Comparison of ENCODE assay signal across 8 mouse cellular contexts in the genomic region with DNA sequence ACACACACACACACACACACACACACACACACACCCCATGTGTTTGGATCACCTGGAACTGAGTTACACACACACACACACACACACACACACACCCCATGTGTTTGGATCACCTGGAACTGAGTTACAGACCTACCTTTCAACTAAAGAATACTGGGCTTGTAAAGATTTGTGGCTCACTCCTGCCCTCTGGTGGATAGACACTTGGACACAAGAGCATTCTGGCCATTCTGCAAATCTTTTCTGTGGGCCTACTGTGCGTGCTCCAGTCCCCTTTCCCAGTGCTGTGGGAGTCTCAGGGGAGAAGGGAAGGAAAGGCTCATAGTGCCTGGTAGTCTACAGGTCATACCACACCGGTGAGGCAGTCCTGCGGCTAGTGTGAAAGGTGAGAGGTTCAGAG. TPM values are rescaled to one million over a fixed set of nuclear protein-coding genes. Genes with fewer than 3 reads are reported as not detected.
DNase-seq lines count a peak whose midpoint lies in the region; ATAC-seq and TF ChIP-seq lines count a peak whose summit lies in the region.

No protein-coding gene starts in this region.

- H3K9ac ChIP-seq in heart, postnatal 0 days (replicated peaks; ENCODE audit: low read depth, low read length): no peak overlapping the region
- H3K9ac ChIP-seq in ES-E14 (ENCODE audit: insufficient read depth, low read depth, low read length, poor library complexity, severe bottlenecking): no peak overlapping the region
- no peak overlapping the region for H3K9ac ChIP-seq in hindbrain, embryonic 13.5 days
- H3K9ac ChIP-seq in midbrain, embryonic 12.5 days (replicated peaks): no peak overlapping the region

- peaks cover 11% of the 10 kb centered on the region; the same call in 1 of the 2 replicates for H3K4me1 ChIP-seq in heart, postnatal 0 days (ENCODE audit: control insufficient read depth, insufficient read depth)
- peaks cover 10% of the 10 kb centered on the region; the same call in 1 of the 2 replicates for H3K4me1 ChIP-seq in heart, embryonic 10.5 days
- H3K4me1 ChIP-seq in ES-E14 (ENCODE audit: control insufficient read depth in 2 of 2, insufficient read depth in 2 of 2, low read length in 2 of 2, poor library complexity in 1 of 2): peaks cover 0 to 5% of the 10 kb centered on the region in 2 experiments; a peak in 2 of 4 replicates
- H3K4me1 ChIP-seq in hindbrain, embryonic 13.5 days (replicated peaks): no peaks in the 10 kb centered on the region
- no peaks in the 10 kb centered on the region for H3K4me1 ChIP-seq in midbrain, embryonic 12.5 days

- peak; percentile 58 for DNase-seq in heart, postnatal 0 days (ENCODE audit: low spot score)
- DNase-seq in heart, embryonic 10.5 days (ENCODE audit: low spot score): no peak
- DNase-seq in ES-E14 (ENCODE audit: low read depth, low spot score): peak; percentile 76
- peak; percentile 53 to 77 for DNase-seq in cerebellum, postnatal 25 days
- DNase-seq in left cerebral cortex, postnatal 36 days (ENCODE audit: low spot score in 2 of 2): peak; percentile 28 to 60
- DNase-seq in testis, postnatal 10 days (ENCODE audit: low spot score): peak; percentile 73

- in situ Hi-C loops in ES-E14 (cut with MboI; ENCODE audit: low sequenced_read_pairs in 2 of 2, unreplicated experiment in 2 of 2): no loop called here

- peak; percentile 66 for TF ChIP-seq CTCF in heart, postnatal 0 days (IDR thresholded peaks at IDR 0.05; ENCODE audit: low read depth)

- intact Hi-C loops in left cerebral cortex, postnatal 36 days (cut with DNase I): no loop called here

- H3K36me3 ChIP-seq in heart, postnatal 0 days (replicated peaks; ENCODE audit: control insufficient read depth, insufficient read depth, low read length): peaks cover 43% of the 10 kb centered on the region
- peaks cover 49% of the 10 kb centered on the region for H3K36me3 ChIP-seq in heart, embryonic 10.5 days
- peaks cover 31% of the 10 kb centered on the region for H3K36me3 ChIP-seq in ES-E14 (ENCODE audit: control insufficient read depth, insufficient read depth, low read length, poor library complexity, severe bottlenecking)
- peaks cover 48% of the 10 kb centered on the region for H3K36me3 ChIP-seq in hindbrain, embryonic 13.5 days
- peaks cover 47% of the 10 kb centered on the region for H3K36me3 ChIP-seq in midbrain, embryonic 12.5 days

- H3K27me3 ChIP-seq in heart, postnatal 0 days (ENCODE audit: control insufficient read depth, insufficient read depth, low read length): no peaks in the 10 kb centered on the region
- no peaks in the 10 kb centered on the region for H3K27me3 ChIP-seq in heart, embryonic 10.5 days (ENCODE audit: insufficient read depth, poor library complexity, severe bottlenecking)
- no peaks in the 10 kb centered on the region for H3K27me3 ChIP-seq in hindbrain, embryonic 13.5 days
- no peaks in the 10 kb centered on the region for H3K27me3 ChIP-seq in midbrain, embryonic 12.5 days

- no peaks in the 10 kb centered on the region for H3K9me3 ChIP-seq in heart, postnatal 0 days (replicated peaks; ENCODE audit: control insufficient read depth, low read length)
- no peaks in the 10 kb centered on the region for H3K9me3 ChIP-seq in heart, embryonic 10.5 days
- H3K9me3 ChIP-seq in ES-E14 (ENCODE audit: control insufficient read depth, insufficient read depth, low read depth, low read length): no peaks in the 10 kb centered on the region
- no peaks in the 10 kb centered on the region for H3K9me3 ChIP-seq in hindbrain, embryonic 13.5 days
- no peaks in the 10 kb centered on the region for H3K9me3 ChIP-seq in midbrain, embryonic 12.5 days

- WGBS in heart, postnatal 0 days: 58% methylated on average over 3 of the region's 3 CpGs
- WGBS in heart, embryonic 10.5 days: 51% methylated on average over 3 of the region's 3 CpGs
- 62% methylated on average over 3 of the region's 3 CpGs for WGBS in hindbrain, embryonic 13.5 days
- WGBS in midbrain, embryonic 12.5 days: 50% methylated on average over 3 of the region's 3 CpGs

- TF ChIP-seq EP300 in heart, postnatal 0 days (IDR thresholded peaks at IDR 0.05; ENCODE audit: low read depth): no peak

- H3K27ac ChIP-seq in heart, postnatal 0 days (ENCODE audit: low read depth): no peak overlapping the region
- no peak overlapping the region for H3K27ac ChIP-seq in heart, embryonic 10.5 days
- H3K27ac ChIP-seq in ES-E14 (ENCODE audit: insufficient read depth, low read depth, low read length, poor library complexity, severe bottlenecking): no peak overlapping the region
- no peak overlapping the region for H3K27ac ChIP-seq in hindbrain, embryonic 13.5 days
- no peak overlapping the region for H3K27ac ChIP-seq in midbrain, embryonic 12.5 days (replicated peaks)

- no peak overlapping the region for H3K4me2 ChIP-seq in heart, postnatal 0 days (ENCODE audit: low read depth, low read length)
- no peak overlapping the region for H3K4me2 ChIP-seq in hindbrain, embryonic 13.5 days
- H3K4me2 ChIP-seq in midbrain, embryonic 12.5 days (replicated peaks): no peak overlapping the region

- ATAC-seq in heart, postnatal 0 days (ENCODE audit: insufficient read depth, low read depth): peak; percentile 21; the same call in 1 of the 2 replicates
- ATAC-seq in hindbrain, embryonic 13.5 days (ENCODE audit: low FRiP score): 0 out of 2 replicates have a peak, but pooled peaks have one; percentile 21
- ATAC-seq in midbrain, embryonic 12.5 days (ENCODE audit: low FRiP score, low read depth): peak; percentile 66; the same call in 1 of the 2 replicates

- H3K4me3 ChIP-seq in heart, postnatal 0 days (ENCODE audit: low read depth, low read length): no peak overlapping the region
- H3K4me3 ChIP-seq in heart, embryonic 10.5 days: no peak overlapping the region
- H3K4me3 ChIP-seq in ES-E14 (ENCODE audit: insufficient read depth in 1 of 2, low read depth in 1 of 2, low read length in 2 of 2, poor library complexity in 1 of 2, severe bottlenecking in 1 of 2): no peak overlapping the region
- no peak overlapping the region for H3K4me3 ChIP-seq in hindbrain, embryonic 13.5 days
- H3K4me3 ChIP-seq in midbrain, embryonic 12.5 days: no peak overlapping the region

TF ChIP-seq in ES-E14, 5 proteins besides CTCF, POLR2A, EP300 and RAD21:
- no peak for TF ChIP-seq CHD2 (IDR thresholded peaks at IDR 0.05; ENCODE audit: low read depth, low read length)
- no peak for TF ChIP-seq ZNF384 (IDR thresholded peaks at IDR 0.05; ENCODE audit: low read depth, low read length)
- TF ChIP-seq MAFK (IDR thresholded peaks at IDR 0.05; ENCODE audit: insufficient read depth, low read depth, low read length): no peak
- peak; percentile 27; the same call in 1 of the 2 replicates for TF ChIP-seq ZC3H11A (IDR thresholded peaks at IDR 0.05; ENCODE audit: borderline replicate concordance, low read depth, low read length)
- TF ChIP-seq HCFC1 (IDR thresholded peaks at IDR 0.05; ENCODE audit: borderline replicate concordance, insufficient read depth, low read length): no peak

RNA-seq across cellular contexts. Expression of a gene that starts 6.2 kb away (rescaled TPM):
- 16.7 and 17.9 TPM in 2 replicates for total RNA-seq in heart, postnatal 0 days (2014; rRNA removed; ENCODE audit: low replicate concordance)
- polyA plus RNA-seq in heart, postnatal 0 days (2015; fragmentation: Nextera tagmentation; extraction: Ambion mirVana): 7.7 and 8.3 TPM in 2 replicates
- polyA plus RNA-seq in heart, embryonic 10.5 days (2016; fragmentation: Nextera tagmentation; extraction: Ambion mirVana): 12.6 and 16.5 TPM in 2 replicates
- 16.8 and 20.9 TPM in 2 replicates for total RNA-seq in ES-E14 (2012; rRNA removed)
- polyA plus RNA-seq in hindbrain, embryonic 13.5 days (2015; fragmentation: Nextera tagmentation; extraction: Ambion mirVana): 12.4 and 12.8 TPM in 2 replicates
- total RNA-seq in left cerebral cortex, postnatal 36 days (2021): 10 to 100 TPM in 1 of 2 experiments, 1 to 10 TPM in 1; 9.1 to 15.3 TPM
- 12.8 and 14.1 TPM in 2 replicates for polyA plus RNA-seq in midbrain, embryonic 12.5 days (2016; fragmentation: Nextera tagmentation; extraction: Ambion mirVana)

RNA-seq across cellular contexts. Expression of a gene that starts 12.6 kb away (rescaled TPM):
- total RNA-seq in heart, postnatal 0 days (2014; rRNA removed; ENCODE audit: low replicate concordance): 32.9 and 50.1 TPM in 2 replicates
- polyA plus RNA-seq in heart, postnatal 0 days (2015; fragmentation: Nextera tagmentation; extraction: Ambion mirVana): 176 and 183 TPM in 2 replicates
- 286 and 333 TPM in 2 replicates for polyA plus RNA-seq in heart, embryonic 10.5 days (2016; fragmentation: Nextera tagmentation; extraction: Ambion mirVana)
- total RNA-seq in ES-E14 (2012; rRNA removed): 118 and 165 TPM in 2 replicates
- 221 and 223 TPM in 2 replicates for polyA plus RNA-seq in hindbrain, embryonic 13.5 days (2015; fragmentation: Nextera tagmentation; extraction: Ambion mirVana)
- 100 to 1,000 TPM; 139 to 155 TPM for total RNA-seq in left cerebral cortex, postnatal 36 days (2021)
- polyA plus RNA-seq in midbrain, embryonic 12.5 days (2016; fragmentation: Nextera tagmentation; extraction: Ambion mirVana): 278 and 283 TPM in 2 replicates

RNA-seq across cellular contexts. Expression of a gene that starts 28.3 kb away (rescaled TPM):
- 10.2 and 14.6 TPM in 2 replicates for total RNA-seq in heart, postnatal 0 days (2014; rRNA removed; ENCODE audit: low replicate concordance)
- 16.6 and 17.5 TPM in 2 replicates for polyA plus RNA-seq in heart, postnatal 0 days (2015; fragmentation: Nextera tagmentation; extraction: Ambion mirVana)
- polyA plus RNA-seq in heart, embryonic 10.5 days (2016; fragmentation: Nextera tagmentation; extraction: Ambion mirVana): 7.5 and 9.0 TPM in 2 replicates
- 3.2 and 4.9 TPM in 2 replicates for total RNA-seq in ES-E14 (2012; rRNA removed)
- polyA plus RNA-seq in hindbrain, embryonic 13.5 days (2015; fragmentation: Nextera tagmentation; extraction: Ambion mirVana): 17.6 and 18.8 TPM in 2 replicates
- 10 to 100 TPM; 94.8 to 98.7 TPM for total RNA-seq in left cerebral cortex, postnatal 36 days (2021)
- polyA plus RNA-seq in midbrain, embryonic 12.5 days (2016; fragmentation: Nextera tagmentation; extraction: Ambion mirVana): 11.3 and 11.5 TPM in 2 replicates

RNA-seq across cellular contexts. Expression of a gene that starts 45.4 kb away (rescaled TPM):
- total RNA-seq in heart, postnatal 0 days (2014; rRNA removed; ENCODE audit: low replicate concordance): 40.8 and 48.3 TPM in 2 replicates
- polyA plus RNA-seq in heart, postnatal 0 days (2015; fragmentation: Nextera tagmentation; extraction: Ambion mirVana): 15.5 and 15.9 TPM in 2 replicates
- 76.7 and 83.9 TPM in 2 replicates for polyA plus RNA-seq in heart, embryonic 10.5 days (2016; fragmentation: Nextera tagmentation; extraction: Ambion mirVana)
- total RNA-seq in ES-E14 (2012; rRNA removed): 18.9 and 26.3 TPM in 2 replicates
- 28.3 and 32.5 TPM in 2 replicates for polyA plus RNA-seq in hindbrain, embryonic 13.5 days (2015; fragmentation: Nextera tagmentation; extraction: Ambion mirVana)
- 10 to 100 TPM; 26.1 to 29.0 TPM for total RNA-seq in left cerebral cortex, postnatal 36 days (2021)
- 66.7 and 69.8 TPM in 2 replicates for polyA plus RNA-seq in midbrain, embryonic 12.5 days (2016; fragmentation: Nextera tagmentation; extraction: Ambion mirVana)

RNA-seq across cellular contexts. Expression of a gene that starts 45.4 kb away (rescaled TPM):
- total RNA-seq in heart, postnatal 0 days (2014; rRNA removed; ENCODE audit: low replicate concordance): 0.66 and 1.6 TPM in 2 replicates
- polyA plus RNA-seq in heart, postnatal 0 days (2015; fragmentation: Nextera tagmentation; extraction: Ambion mirVana): 0.34 TPM in 2 replicates
- polyA plus RNA-seq in heart, embryonic 10.5 days (2016; fragmentation: Nextera tagmentation; extraction: Ambion mirVana): 3.2 and 3.4 TPM in 2 replicates
- 18.5 and 22.1 TPM in 2 replicates for total RNA-seq in ES-E14 (2012; rRNA removed)
- 0.92 and 2.8 TPM in 2 replicates for polyA plus RNA-seq in hindbrain, embryonic 13.5 days (2015; fragmentation: Nextera tagmentation; extraction: Ambion mirVana)
- 1 to 10 TPM; 2.1 to 3.5 TPM for total RNA-seq in left cerebral cortex, postnatal 36 days (2021)
- 2.3 and 2.9 TPM in 2 replicates for polyA plus RNA-seq in midbrain, embryonic 12.5 days (2016; fragmentation: Nextera tagmentation; extraction: Ambion mirVana)
